Mouse (Mus musculus) embryonic facial prominence, embryonic 10.5 days (tissue): ENCODE measurements around the gene Miox. TPM values are rescaled to one million over a fixed set of nuclear protein-coding genes. Genes with fewer than 3 reads are reported as not detected.
A peak's percentile ranks its signal among the peaks of the same experiment; 100 is the strongest.

Experiments used
- DNase-seq: peaks from one replicate; pipeline ENCODE4 v3.0.0-alpha.2; 2017; ENCODE audit warnings: low spot score
- H3K27ac ChIP-seq: fragments of 300-500 bp; sonication (generic); replicated peaks from 2 replicates; pipeline ENCODE4 v1.5.1; 2016; ENCODE audit warnings: mild to moderate bottlenecking
- H3K27me3 ChIP-seq: fragments of 300-500 bp; sonication (generic); replicated peaks from 2 replicates; pipeline ENCODE4 v1.6.1; 2016; ENCODE audit warnings: low read depth, mild to moderate bottlenecking; ENCODE audit not compliant: poor library complexity, severe bottlenecking
- H3K36me3 ChIP-seq: fragments of 300-500 bp; sonication (generic); replicated peaks from 2 replicates; pipeline ENCODE4 v1.6.1; 2016; ENCODE audit warnings: mild to moderate bottlenecking, moderate library complexity
- H3K4me1 ChIP-seq: fragments of 300-500 bp; sonication (generic); 2 replicates; pipeline ENCODE4 v1.6.1; 2016
- H3K4me3 ChIP-seq: fragments of 300-500 bp; sonication (generic); 2 replicates; pipeline ENCODE4 v1.5.1; 2016; ENCODE audit warnings: mild to moderate bottlenecking, moderate library complexity
- H3K9me3 ChIP-seq: fragments of 300-500 bp; sonication (generic); 2 replicates; pipeline ENCODE4 v1.6.1; 2016; ENCODE audit warnings: mild to moderate bottlenecking
- WGBS: fragments of 180-500 bp; shearing (Covaris S2); methylation state at CpG from one replicate; pipeline ENCODE4 v1.1.7; 2016; 5-methylcytosine and 5-hydroxymethylcytosine counted together
- polyA plus RNA-seq: library from polyadenylated mRNA; unstranded; fragments of >200 nt; fragmentation: Nextera tagmentation; extraction: Ambion mirVana; gene quantifications from 2 replicates; pipeline ENCODE4 v1.2.1, GENCODE M21; 2016

The Miox gene
- polyA plus RNA-seq, 1 experiment from 2014 or later: not detected

DNA sequence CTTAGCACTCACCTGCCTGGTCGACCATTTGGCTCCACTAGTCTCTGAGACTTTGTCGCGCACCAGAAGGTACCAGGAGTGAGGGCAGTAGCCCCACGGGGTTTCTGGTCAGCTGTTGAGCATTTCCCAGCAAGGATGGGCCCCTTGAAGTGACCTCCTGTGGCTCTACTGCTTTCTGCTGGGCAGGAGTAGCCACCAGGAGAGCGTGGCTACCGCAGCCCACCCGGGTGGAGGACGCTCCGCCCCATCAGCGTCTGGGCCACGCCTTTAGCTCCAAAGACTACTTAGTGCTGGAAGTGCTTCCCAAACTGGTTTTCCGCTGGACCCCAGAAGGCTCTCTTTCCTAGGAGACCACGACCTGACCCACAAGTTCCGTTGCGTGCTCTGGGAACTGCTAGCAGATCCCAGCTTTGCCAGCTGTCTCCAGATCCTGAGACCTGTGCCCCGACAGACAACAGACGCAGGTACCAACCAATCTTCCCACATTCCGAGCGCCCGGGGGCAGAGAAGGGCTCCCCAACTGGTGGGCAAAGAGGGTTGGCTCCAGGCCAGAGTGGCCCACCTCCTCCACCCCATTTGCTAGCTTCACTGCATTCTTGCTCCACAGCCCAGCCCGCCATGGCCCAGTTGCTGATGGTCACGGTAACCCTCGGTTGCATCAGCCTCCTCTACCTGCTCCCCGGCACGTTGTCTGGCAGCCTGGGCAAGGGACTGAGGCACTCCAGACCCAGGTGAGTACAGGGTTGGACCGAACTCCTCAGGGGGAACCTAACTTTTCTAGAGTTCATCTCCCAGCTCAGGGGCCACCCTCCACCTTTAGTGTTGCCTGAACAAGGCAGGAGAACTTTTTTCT lies 11.3 kb upstream of the Miox start, which contains the start of gene Adm2:
Adm2 (plus strand) TSS at position 51 of the 853 bp plus-strand sequence.
- no peak within 1 kb of the TSS for H3K27ac ChIP-seq
- peaks cover 9% of the 10 kb centered on the region for H3K4me1 ChIP-seq
- no peaks in the 10 kb centered on the region for H3K9me3 ChIP-seq
- peaks cover 36% of the 10 kb centered on the region for H3K27me3 ChIP-seq
- peak within 1 kb of the TSS; percentile 44 for H3K4me3 ChIP-seq
- peak; percentile 28 for DNase-seq
- WGBS: 6% methylated on average over 26 of the region's 26 CpGs
- H3K36me3 ChIP-seq: no peaks in the 10 kb centered on the region

DNA sequence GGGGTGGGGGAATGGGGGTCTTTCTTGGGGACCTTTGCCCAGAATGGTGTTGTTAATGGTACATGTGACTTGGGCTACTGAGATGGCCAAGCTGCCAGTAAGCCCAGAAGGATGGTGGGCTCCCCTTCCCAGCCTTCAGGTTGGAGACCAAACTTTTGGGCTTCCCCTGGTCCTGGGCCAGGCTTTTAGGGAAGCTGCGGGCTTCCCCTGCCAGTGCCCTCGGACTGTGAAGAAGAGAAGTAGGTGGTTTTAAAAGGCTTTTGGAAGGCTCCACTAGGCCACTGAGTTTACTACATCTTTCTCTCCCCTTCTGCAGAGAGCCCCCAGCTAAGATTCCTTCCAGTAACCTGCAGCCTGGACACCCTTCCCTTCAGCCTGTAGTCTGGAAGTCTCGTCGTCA lies 10.5 kb upstream of the Miox start:
- DNase-seq: no peak
- Histone ChIP-seq H3K27ac (no peak overlapping the region), H3K9me3 (no peaks in the 10 kb centered on the region), H3K4me1 (peaks cover 9% of the 10 kb centered on the region), H3K4me3 (no peak overlapping the region), H3K36me3 (no peaks in the 10 kb centered on the region), H3K27me3 (peaks cover 36% of the 10 kb centered on the region)
- 87% methylated on average over 4 of the region's 4 CpGs for WGBS

DNA sequence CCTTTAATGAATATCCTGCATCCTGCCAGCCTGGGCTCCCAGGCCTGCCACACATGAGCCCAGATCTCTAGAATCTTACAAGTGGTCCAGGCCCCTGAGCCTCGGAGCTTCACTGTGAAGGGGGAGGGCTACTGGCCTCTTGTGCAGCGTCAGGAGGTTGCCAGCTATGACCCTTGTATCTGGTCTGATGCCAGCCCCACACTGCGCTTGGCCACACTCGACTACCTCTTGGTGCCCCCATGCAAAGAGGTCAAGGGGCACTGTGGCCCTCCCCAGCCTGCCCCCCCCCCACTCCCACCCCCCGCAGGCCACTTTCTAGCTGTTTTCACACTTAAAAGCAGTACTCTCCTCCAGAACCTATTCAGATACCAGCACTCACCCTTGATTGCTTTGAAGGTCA lies 7.8 kb upstream of the Miox start:
- WGBS: 69% methylated on average over 5 of the region's 5 CpGs
- Histone ChIP-seq H3K36me3 (no peaks in the 10 kb centered on the region), H3K27me3 (peaks cover 28% of the 10 kb centered on the region), H3K9me3 (no peaks in the 10 kb centered on the region), H3K4me1 (peaks cover 9% of the 10 kb centered on the region), H3K27ac (no peak overlapping the region), H3K4me3 (no peak overlapping the region)
- no peak for DNase-seq

DNA sequence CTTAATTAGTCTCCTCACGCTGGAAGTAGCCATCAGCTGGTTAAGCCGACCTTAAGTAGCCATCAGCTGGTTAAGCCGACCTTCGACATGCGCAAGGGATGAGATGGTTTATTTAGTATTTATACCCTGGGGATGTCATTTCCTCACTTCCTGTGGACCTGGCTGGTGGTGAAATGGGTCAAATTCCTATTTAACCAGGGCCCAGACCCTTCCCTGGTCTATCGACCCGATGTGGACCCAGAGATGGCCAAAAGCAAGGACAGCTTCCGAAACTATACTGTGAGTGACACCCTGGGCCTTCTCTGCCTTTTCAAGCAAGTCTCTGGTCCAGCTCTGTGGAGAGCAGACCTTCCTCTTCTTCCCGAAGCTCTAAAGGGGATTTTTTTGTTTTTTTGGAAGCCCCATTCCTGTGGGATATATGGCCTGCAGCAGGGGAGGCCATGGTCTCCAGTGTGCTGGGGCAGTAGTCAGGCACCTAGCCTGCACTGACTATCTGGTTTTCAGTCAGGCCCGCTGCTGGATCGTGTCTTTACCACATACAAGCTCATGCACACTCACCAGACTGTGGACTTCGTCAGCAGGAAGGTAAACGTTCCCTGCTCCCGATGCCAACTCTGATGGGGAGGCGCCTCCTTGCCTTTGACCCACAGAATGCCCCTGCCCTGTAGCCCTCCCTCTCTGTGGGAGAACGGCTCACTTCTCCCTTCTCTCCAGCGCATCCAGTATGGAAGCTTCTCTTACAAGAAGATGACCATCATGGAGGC lies 758 bp downstream of the Miox start:
- no peaks in the 10 kb centered on the region for H3K27me3 ChIP-seq
- DNase-seq: no peak
- H3K4me1 ChIP-seq: no peaks in the 10 kb centered on the region
- H3K9me3 ChIP-seq: no peaks in the 10 kb centered on the region
- no peak overlapping the region for H3K4me3 ChIP-seq
- WGBS: 81% methylated on average over 17 of the region's 17 CpGs
- no peak overlapping the region for H3K27ac ChIP-seq
- no peaks in the 10 kb centered on the region for H3K36me3 ChIP-seq

DNA sequence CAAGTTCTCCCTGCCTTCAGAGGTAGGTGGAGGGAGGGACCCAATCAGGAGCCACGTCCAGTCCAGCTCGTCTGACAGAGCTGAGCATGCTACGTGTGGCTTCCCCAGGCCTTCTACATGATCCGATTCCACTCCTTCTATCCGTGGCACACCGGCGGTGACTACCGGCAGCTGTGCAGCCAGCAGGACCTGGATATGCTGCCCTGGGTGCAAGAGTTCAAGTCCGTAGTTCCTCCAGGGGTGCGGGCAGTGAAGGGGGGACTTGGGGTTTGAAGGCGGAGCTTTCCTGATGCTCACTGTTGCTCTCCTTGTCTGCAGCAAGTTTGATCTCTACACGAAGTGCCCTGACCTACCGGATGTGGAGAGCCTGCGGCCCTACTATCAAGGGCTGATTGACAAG lies 2.2 kb downstream of the Miox start:
- 87% methylated on average over 14 of the region's 14 CpGs for WGBS
- no peak overlapping the region for H3K4me3 ChIP-seq

DNA sequence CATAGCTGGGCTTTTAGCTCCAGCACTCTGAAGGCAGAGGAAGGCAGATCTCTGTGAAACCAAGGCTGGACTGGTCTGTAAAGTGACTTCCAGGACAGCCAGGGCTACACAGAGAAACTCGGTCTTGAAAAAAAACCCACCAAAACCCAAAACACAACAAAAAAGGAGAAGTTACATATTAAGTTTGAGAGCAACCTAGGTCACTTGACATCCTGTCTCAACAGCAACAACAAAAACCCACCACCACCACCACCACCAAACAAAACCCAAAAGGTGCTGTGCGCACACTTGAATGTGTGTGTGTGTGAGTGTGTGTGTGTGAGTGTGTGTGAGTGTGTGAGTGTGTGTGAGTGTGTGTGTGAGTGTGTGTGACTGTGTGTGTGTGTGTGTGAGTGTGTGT lies 5.5 kb downstream of the Miox start:
- Histone ChIP-seq H3K4me1 (no peaks in the 10 kb centered on the region), H3K36me3 (no peaks in the 10 kb centered on the region), H3K9me3 (no peaks in the 10 kb centered on the region), H3K4me3 (no peak overlapping the region), H3K27ac (no peak overlapping the region), H3K27me3 (no peaks in the 10 kb centered on the region)
- 88% methylated on average over 2 of the region's 2 CpGs for WGBS
- DNase-seq: no peak

More for the DNA sequence above, 2.2 kb downstream of the Miox start:
- no peak for DNase-seq
- no peaks in the 10 kb centered on the region for H3K36me3 ChIP-seq
- H3K9me3 ChIP-seq: no peaks in the 10 kb centered on the region
- no peak overlapping the region for H3K27ac ChIP-seq
- H3K27me3 ChIP-seq: no peaks in the 10 kb centered on the region
- H3K4me1 ChIP-seq: no peaks in the 10 kb centered on the region

DNA sequence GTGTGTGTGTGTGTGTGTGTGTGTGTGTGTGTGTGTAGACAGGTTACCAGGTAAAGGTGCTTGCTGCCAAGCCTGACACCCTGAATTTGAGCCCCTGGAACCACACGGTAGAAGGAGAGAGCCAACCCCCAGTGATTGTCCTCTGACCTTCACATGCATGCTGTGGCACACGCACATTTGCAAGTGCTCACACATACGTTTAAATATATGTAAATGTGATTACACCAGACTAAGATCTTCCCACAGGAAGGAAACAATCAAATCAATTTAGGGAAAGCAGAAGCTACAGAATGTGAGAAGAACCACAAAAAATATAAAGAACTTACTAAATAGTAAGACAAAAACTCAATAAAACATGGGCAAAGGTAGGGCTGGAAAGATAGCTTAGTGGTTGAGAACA lies 5.9 kb downstream of the Miox start:
- H3K4me1 ChIP-seq: no peaks in the 10 kb centered on the region
- H3K36me3 ChIP-seq: no peaks in the 10 kb centered on the region
- WGBS: 88% methylated on average over 3 of the region's 3 CpGs
- no peak for DNase-seq
- H3K4me3 ChIP-seq: no peak overlapping the region
- H3K27me3 ChIP-seq: no peaks in the 10 kb centered on the region
- no peaks in the 10 kb centered on the region for H3K9me3 ChIP-seq
- no peak overlapping the region for H3K27ac ChIP-seq

DNA sequence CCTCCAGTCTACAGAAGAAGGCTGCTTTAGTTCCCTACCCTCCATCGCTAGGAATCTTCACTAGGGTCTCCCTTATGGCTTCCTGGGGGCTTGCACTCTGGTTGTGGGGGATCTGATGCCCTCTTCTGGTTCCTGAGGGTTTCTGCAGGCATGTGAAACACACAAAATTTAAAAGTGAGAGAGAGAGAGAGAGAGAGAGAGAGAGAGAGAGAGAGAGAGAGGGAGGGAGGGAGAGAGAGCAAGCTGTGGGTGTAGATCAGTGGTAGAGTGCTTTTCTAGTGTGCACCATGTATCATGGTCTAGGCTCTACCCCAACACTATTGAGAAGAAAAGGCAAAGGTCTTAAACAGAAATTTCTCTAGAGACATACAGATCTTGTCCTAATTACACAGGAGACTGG lies 7.5 kb downstream of the Miox start:
- no peaks in the 10 kb centered on the region for H3K9me3 ChIP-seq
- H3K4me1 ChIP-seq: no peaks in the 10 kb centered on the region
- DNase-seq: no peak
- WGBS: 35% methylated on average over 1 of the region's 1 CpGs
- no peaks in the 10 kb centered on the region for H3K36me3 ChIP-seq
- no peak overlapping the region for H3K27ac ChIP-seq
- no peak overlapping the region for H3K4me3 ChIP-seq
- H3K27me3 ChIP-seq: no peaks in the 10 kb centered on the region

DNA sequence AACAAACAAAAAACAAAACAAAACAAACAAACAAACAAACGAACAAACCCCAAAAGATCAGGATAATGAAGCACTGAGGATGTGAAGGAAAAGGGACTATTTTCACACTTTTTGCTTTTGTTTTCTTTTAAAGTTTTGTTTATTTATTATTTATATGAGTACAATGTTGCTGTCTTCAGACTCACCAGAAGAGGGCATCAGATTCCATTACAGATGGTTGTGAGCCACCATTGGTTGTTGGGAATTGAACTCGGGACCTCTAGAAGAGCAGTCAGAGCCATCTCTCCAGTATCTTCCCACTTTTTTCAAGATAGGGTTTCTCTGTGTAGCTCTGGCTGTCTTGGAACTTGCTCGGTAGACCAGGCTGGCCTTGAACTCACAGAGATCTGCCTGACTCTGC lies 9.1 kb downstream of the Miox start:
- no peak overlapping the region for H3K27ac ChIP-seq

DNA sequence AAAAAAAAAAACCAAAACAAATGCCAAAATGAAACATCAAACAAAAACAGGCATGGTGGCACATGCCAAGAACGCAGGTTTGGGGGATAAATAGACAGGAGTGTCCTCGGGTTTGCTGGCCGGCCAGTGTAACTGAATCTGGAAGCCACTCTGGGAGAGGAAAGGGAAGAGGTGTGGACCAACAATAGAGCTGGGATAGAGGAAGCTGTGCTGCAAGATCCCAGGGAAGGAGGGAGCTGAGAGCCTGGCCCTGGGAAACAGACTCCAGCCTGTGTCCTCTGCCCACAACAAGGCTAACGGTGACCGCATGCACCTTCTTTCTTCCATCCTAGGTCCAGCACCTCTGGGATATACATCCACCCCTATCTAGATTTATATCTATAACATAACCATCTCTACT lies 16.2 kb downstream of the Miox start:
- H3K4me3 ChIP-seq: no peak overlapping the region
- 87% methylated on average over 5 of the region's 5 CpGs for WGBS
- H3K4me1 ChIP-seq: peaks cover 18% of the 10 kb centered on the region
- no peak for DNase-seq
- H3K27me3 ChIP-seq: no peaks in the 10 kb centered on the region
- H3K9me3 ChIP-seq: no peaks in the 10 kb centered on the region
- no peak overlapping the region for H3K27ac ChIP-seq
- H3K36me3 ChIP-seq: peaks cover 48% of the 10 kb centered on the region

More for the DNA sequence above, 9.1 kb downstream of the Miox start:
- Histone ChIP-seq H3K4me1 (no peaks in the 10 kb centered on the region), H3K4me3 (no peak overlapping the region), H3K9me3 (no peaks in the 10 kb centered on the region), H3K27me3 (no peaks in the 10 kb centered on the region), H3K36me3 (no peaks in the 10 kb centered on the region)
- no peak for DNase-seq
- 83% methylated on average over 3 of the region's 3 CpGs for WGBS

DNA sequence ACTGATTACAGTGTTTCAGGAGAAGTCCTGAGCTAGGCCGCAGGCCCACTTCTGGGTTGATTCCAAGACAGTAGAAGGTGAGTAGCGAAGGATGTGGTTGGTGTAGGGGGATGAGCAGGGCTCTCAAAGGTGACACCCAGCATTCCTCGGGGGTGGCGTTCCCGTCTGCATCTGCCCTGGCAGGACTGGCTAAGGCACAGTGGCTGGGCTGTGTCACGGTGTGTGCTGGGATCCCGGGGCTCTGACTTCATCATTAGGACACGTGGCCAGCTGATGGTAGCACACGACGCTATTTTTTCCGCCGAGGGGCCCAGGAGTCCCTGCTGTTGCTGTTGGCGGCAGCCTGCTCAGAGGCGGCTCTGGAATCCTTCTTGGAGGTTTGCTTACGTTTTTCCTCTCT lies 17.1 kb downstream of the Miox start:
- Histone ChIP-seq H3K27ac (no peak overlapping the region), H3K4me3 (no peak overlapping the region), H3K4me1 (peaks cover 18% of the 10 kb centered on the region), H3K36me3 (peaks cover 48% of the 10 kb centered on the region), H3K27me3 (no peaks in the 10 kb centered on the region), H3K9me3 (no peaks in the 10 kb centered on the region)
- WGBS: 95% methylated on average over 15 of the region's 15 CpGs
- DNase-seq: no peak

DNA sequence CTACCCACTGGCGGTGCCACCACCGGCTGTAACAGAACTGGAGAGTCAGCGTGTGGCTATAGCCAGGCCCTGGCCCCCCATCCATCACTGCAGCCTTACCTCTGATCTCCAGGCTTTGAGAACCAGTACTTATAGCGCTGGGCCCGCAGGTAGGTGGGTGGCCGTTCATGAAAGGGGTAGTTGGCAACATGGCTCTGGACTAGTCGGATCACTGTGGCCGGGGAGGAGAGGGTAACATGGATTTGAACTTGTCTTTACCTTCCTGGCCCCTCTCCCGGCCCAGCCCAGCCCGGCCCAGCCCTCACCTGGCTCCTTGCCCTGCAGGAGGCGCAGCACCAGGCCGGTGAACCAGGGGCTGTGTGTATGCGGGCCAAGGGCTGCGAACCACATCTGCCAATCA lies 17.9 kb downstream of the Miox start:
- H3K9me3 ChIP-seq: no peaks in the 10 kb centered on the region
- peaks cover 48% of the 10 kb centered on the region for H3K36me3 ChIP-seq
- peaks cover 21% of the 10 kb centered on the region for H3K4me1 ChIP-seq
- no peak for DNase-seq
- H3K4me3 ChIP-seq: no peak overlapping the region
- no peak overlapping the region for H3K27ac ChIP-seq
- WGBS: 93% methylated on average over 14 of the region's 14 CpGs
- no peaks in the 10 kb centered on the region for H3K27me3 ChIP-seq

DNA sequence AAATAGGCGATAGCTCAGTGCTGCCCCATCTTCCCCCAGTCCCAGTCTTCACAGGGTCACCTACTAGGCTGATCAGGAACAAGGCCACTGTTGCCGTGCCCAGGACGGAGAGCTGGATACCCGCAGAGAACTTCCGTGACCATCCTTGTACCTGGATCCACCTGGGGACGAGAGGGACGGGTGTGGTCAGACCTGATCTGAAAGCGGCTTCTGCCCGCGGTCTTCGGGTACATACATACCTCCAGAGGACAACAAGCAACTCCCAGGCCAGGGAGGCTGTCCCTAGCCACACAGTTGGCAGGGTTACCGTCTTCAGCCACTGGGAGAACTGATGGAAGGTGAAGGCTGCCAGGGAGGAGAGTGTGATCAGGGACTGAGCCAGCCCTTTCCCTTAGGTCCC lies 18.6 kb downstream of the Miox start:
- peaks cover 53% of the 10 kb centered on the region for H3K36me3 ChIP-seq

More for the DNA sequence above, 18.6 kb downstream of the Miox start:
- H3K4me1 ChIP-seq: peaks cover 25% of the 10 kb centered on the region
- WGBS: 96% methylated on average over 12 of the region's 12 CpGs
- no peaks in the 10 kb centered on the region for H3K9me3 ChIP-seq
- no peak overlapping the region for H3K4me3 ChIP-seq
- no peak for DNase-seq
- no peak overlapping the region; the same call in 1 of the 2 replicates for H3K27ac ChIP-seq
- H3K27me3 ChIP-seq: no peaks in the 10 kb centered on the region
